Mouse (Mus musculus) Muller cell, postnatal 12 days (primary cell): ENCODE results near the gene Espn.

Source experiments
- DNase-seq: peaks from one replicate; pipeline ENCODE4 v3.0.0-alpha.2; 2015; ENCODE audit errors: inconsistent ontology term

Gene Espn

GRCm38 (mm10) chr4:152151966-152152544, at the start of gene Espn:
Espn (minus strand) TSS chr4:152152371.
- peak; percentile 73 for DNase-seq

- DNase-seq: no peak
Measured at GRCm38 (mm10) chr4:152201492-152201891, 49.3 kb upstream of the Espn start.

GRCm38 (mm10) chr4:152199617-152200016, 47.4 kb upstream of the Espn start:
- no peak for DNase-seq

GRCm38 (mm10) chr4:152197545-152197944, 45.4 kb upstream of the Espn start:
- DNase-seq: no peak

- DNase-seq: no peak
Measured at GRCm38 (mm10) chr4:152196276-152196675, 44.1 kb upstream of the Espn start.

GRCm38 (mm10) chr4:152194476-152195175, 42.5 kb upstream of the Espn start:
- no peak for DNase-seq

GRCm38 (mm10) chr4:152192569-152192968, 40.4 kb upstream of the Espn start:
- no peak for DNase-seq

GRCm38 (mm10) chr4:152190701-152191100, 38.5 kb upstream of the Espn start:
- DNase-seq: no peak

- DNase-seq: peak; percentile 59
Measured at GRCm38 (mm10) chr4:152190096-152190653, 38.0 kb upstream of the Espn start.

- DNase-seq: no peak
Measured at GRCm38 (mm10) chr4:152189691-152190090, 37.5 kb upstream of the Espn start.

- DNase-seq: no peak
Measured at GRCm38 (mm10) chr4:152189071-152189470, 36.9 kb upstream of the Espn start.

- no peak for DNase-seq
Measured at GRCm38 (mm10) chr4:152188651-152189050, 36.5 kb upstream of the Espn start.

- no peak for DNase-seq
Measured at GRCm38 (mm10) chr4:152187142-152187541, 35.0 kb upstream of the Espn start.

- DNase-seq: peak; percentile 95
Measured at GRCm38 (mm10) chr4:152186205-152187082, 34.3 kb upstream of the Espn start.

GRCm38 (mm10) chr4:152185510-152186204, 33.5 kb upstream of the Espn start:
- DNase-seq: peak; percentile 91

GRCm38 (mm10) chr4:152185137-152185509, 33.0 kb upstream of the Espn start:
- DNase-seq: peak; percentile 80

- peak; percentile 50 for DNase-seq
Measured at GRCm38 (mm10) chr4:152184353-152185035, 32.3 kb upstream of the Espn start.

- no peak for DNase-seq
Measured at GRCm38 (mm10) chr4:152182205-152182604, 30.0 kb upstream of the Espn start.

GRCm38 (mm10) chr4:152179946-152180660, 27.9 kb upstream of the Espn start:
- no peak for DNase-seq
